Mouse (Mus musculus) layer of hippocampus, adult 8-10 months (tissue): ENCODE results near the gene Olfr995. TPM values are rescaled to one million over a fixed set of nuclear protein-coding genes. Genes with fewer than 3 reads are reported as not detected.
A peak's percentile ranks its signal among the peaks of the same experiment; 100 is the strongest.

Source experiments
- DNase-seq, 2 experiments: peaks; one replicate each; pipeline ENCODE4 v3.0.0; 2022; ENCODE audit warnings: low spot score in 2 of 2
- total RNA-seq, 4 experiments: library from RNA; stranded (reverse); gene quantifications; 2 replicates each; pipeline ENCODE4 v1.2.4; 2022

The Olfr995 gene
- not detected for total RNA-seq

- DNase-seq = no peak
Observed at GRCm38 (mm10) chr2:85443539-85443938, at the start of gene Olfr995. Olfr995 (minus strand) TSS chr2:85443639.

- no peak for DNase-seq
Observed at GRCm38 (mm10) chr2:85490396-85490795, 47.0 kb upstream of the Olfr995 start.

GRCm38 (mm10) chr2:85466801-85467325 lies 23.4 kb upstream of the Olfr995 start:
- DNase-seq = no peak

- DNase-seq = no peak
Observed at GRCm38 (mm10) chr2:85442546-85442945, 893 bp downstream of the Olfr995 start.

GRCm38 (mm10) chr2:85436351-85436750 lies 7.1 kb downstream of the Olfr995 start, which contains the start of gene Olfr994:
Olfr994 (minus strand) TSS chr2:85436451.
- no peak for DNase-seq

- DNase-seq = peak in 1 of 2 experiments; percentile 10
Observed at GRCm38 (mm10) chr2:85425893-85426292, 17.5 kb downstream of the Olfr995 start.

- DNase-seq = no peak
Observed at GRCm38 (mm10) chr2:85414777-85415176, 28.7 kb downstream of the Olfr995 start, which contains the start of gene Olfr993. Olfr993 (minus strand) TSS chr2:85414877.

GRCm38 (mm10) chr2:85409369-85409768 lies 34.1 kb downstream of the Olfr995 start, which contains the start of gene Olfr992:
Olfr992 (minus strand) TSS chr2:85409469.
- DNase-seq = no peak

Other genes starting within 250 kb of the Olfr995 start
- gene Lrrc55, start 246.4 kb downstream of the Olfr995 start, total RNA-seq = 10 to 100 TPM; 15.3 to 19.1 (median 16.6) TPM
- gene Olfr987, start 104.3 kb downstream of the Olfr995 start, total RNA-seq = not detected
- not detected for gene Olfr988, start 80.4 kb downstream of the Olfr995 start, total RNA-seq
- not detected for gene Olfr992, start 34.2 kb downstream of the Olfr995 start, total RNA-seq
- gene Olfr993, start 28.8 kb downstream of the Olfr995 start, total RNA-seq = not detected
- not detected for gene Olfr994, start 7.2 kb downstream of the Olfr995 start, total RNA-seq
- under 1 TPM; 0.18 to 0.73 (median 0.27) TPM for gene 4833423E24Rik, start 75.4 kb upstream of the Olfr995 start, total RNA-seq
- gene Olfr996, start 135.6 kb upstream of the Olfr995 start, total RNA-seq = not detected
- gene Olfr998, start 145.3 kb upstream of the Olfr995 start, total RNA-seq = not detected
- gene Olfr1000, start 168.3 kb upstream of the Olfr995 start, total RNA-seq = not detected
- gene Olfr1002, start 207.1 kb upstream of the Olfr995 start, total RNA-seq = not detected
- not detected for gene Olfr154, start 220.8 kb upstream of the Olfr995 start, total RNA-seq
- not detected for gene Olfr1006, start 235.1 kb upstream of the Olfr995 start, total RNA-seq
- not detected for gene Olfr1008, start 245.8 kb upstream of the Olfr995 start, total RNA-seq